Mouse (Mus musculus) CD8-positive naive resting alpha-beta T cell, adult 57 days (primary cell): Measurements from ENCODE around the gene Phykpl. TPM values are rescaled to one million over a fixed set of nuclear protein-coding genes. Genes with fewer than 3 reads are reported as not detected.

ENCODE experiments used
- total RNA-seq: library from RNA; stranded (reverse); gene quantifications from one replicate; pipeline ENCODE4 v1.2.4, GENCODE M21; 2023

Gene Phykpl
- total RNA-seq, result 10.3 TPM

GRCm38 (mm10) chr11:51584431-51585248, at the start of gene Phykpl:
Gene Phykpl, plus strand, starts transcription at chr11:51584757.

DNA sequence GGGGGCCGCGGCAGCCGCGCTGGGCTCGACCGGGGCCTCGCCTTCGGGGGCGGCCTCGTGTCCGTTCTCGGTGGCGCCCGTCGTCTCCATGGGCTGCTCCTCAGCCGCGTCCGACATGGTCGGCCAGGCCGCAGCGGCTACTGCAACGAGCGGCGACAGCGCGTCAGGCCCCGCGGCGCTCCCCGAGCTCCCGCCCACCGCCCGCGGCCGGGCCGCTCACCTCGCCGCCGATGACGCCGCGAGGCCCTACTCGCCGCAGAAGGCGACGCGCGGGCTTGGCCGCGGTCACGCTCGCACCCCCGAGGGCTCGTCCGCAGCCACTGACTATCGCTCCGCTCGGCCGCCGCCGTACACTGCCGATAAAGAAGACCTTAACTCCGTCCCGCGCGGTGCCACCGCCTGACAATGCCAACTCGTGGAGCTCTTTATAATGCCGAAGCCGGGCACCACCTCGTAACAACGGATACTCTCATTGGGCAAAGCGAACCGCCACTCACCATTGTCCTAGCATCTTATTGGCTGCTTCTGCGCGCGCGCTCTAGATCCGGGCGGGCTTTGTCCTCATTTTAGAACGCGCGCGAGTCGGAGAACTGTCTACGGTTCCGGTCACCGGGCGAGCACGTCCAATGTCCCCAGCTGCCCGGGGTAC, 22.0 kb downstream of the Phykpl start, which contains the start of gene Hnrnpab:
Hnrnpab (minus strand) TSS at position 401 of the 649 bp plus-strand sequence.

DNA sequence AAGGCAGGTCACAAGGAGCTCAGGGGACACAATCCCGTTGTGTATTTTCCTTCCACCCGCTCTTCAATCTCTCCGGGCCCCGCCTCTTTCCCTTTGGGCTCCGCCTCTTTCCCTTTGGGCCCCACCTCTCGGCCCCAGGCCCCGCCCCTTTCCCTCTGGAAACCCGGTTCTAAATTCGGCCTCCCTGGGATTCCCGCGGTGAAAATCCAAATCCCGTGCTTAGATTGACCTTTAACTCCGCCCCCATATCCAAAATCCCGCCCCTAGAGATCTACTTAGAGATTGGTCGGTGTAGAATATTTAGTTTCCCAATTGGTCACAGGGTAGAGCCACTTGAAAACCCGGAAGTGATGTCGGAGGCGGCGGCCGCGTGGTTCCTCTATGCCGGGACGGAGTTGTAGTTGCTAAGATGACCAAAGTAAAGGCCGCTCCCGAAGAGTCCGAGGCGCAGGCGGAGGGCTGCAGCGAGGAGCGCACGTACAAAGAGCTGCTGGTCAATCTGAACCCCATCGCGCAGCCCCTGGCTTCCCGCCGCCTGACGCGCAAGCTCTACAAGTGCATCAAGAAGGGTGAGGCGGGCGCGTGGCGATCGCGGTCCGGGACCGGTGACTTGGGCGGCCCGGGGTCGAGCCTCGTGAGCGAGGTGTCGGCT, 35.0 kb downstream of the Phykpl start, which contains the start of gene Nhp2:
Nhp2 (plus strand) TSS at position 327 of the 652 bp plus-strand sequence.

GRCm38 (mm10) chr11:51635525-51636322, 51.2 kb downstream of the Phykpl start, which contains the start of gene Rmnd5b:
Gene Rmnd5b, minus strand, starts transcription at chr11:51635896.

DNA sequence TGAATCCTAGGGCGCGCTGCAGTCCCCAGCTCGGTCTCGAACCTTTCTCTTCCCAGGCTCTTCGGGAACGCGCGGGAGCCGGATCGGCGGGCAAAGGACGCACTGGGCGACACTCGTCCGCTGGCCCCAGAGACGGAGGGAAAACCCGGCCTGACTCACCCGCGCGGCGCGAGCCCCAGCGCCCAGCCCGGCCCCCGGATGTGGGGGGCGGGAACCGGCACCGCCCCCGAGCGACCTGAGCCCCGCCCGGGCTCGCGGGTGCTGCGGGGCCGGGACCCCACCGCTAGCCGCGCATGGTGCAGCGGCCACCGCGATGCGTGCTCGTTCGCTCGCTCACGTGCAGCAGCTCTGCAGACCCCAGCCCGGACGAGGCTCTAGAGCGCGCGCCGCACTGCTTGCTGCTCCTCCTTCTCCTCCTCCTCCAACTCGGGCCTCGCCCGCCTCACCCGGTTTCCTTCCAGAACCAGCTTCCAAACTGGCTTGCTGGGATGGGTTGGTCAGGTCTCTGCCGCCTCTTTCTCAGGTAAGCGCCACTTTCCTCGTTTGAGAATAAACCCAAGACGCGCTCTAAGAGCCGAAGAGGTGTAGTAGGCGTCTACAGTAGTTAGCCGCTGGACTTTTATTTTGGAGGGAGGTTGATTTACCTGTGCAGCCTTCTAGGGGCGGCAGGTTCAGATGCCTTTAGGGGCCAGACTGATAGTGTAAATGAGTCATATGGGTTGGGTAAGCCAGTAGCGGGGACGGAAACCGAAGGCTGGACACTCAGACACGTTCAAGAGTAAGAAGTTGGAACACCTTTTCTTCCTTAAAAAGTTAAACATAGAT, 66.3 kb downstream of the Phykpl start, which contains the start of the genes N4bp3 and D930048N14Rik:
N4bp3 (minus strand) TSS at position 152 of the 825 bp plus-strand sequence.
D930048N14Rik (plus strand) TSS at position 264 of the 825 bp plus-strand sequence.

Other genes with a start within 250 kb of the Phykpl start
- 209 TPM for gene Hnrnpab, start 22.1 kb downstream of the Phykpl start, total RNA-seq
- gene Nhp2, start 35.0 kb downstream of the Phykpl start, total RNA-seq, result 42.6 TPM
- gene Rmnd5b, start 51.1 kb downstream of the Phykpl start, total RNA-seq, result 81.8 TPM
- 11.4 TPM for gene N4bp3, start 66.1 kb downstream of the Phykpl start, total RNA-seq
- gene D930048N14Rik, start 66.2 kb downstream of the Phykpl start, total RNA-seq, result 1.9 TPM
- 4.5 TPM for gene 0610009B22Rik, start 104.1 kb downstream of the Phykpl start, total RNA-seq
- 45.2 TPM for gene Sec24a, start 178.9 kb downstream of the Phykpl start, total RNA-seq
- gene Sar1b, start 178.9 kb downstream of the Phykpl start, total RNA-seq, result 24.4 TPM